Mouse (Mus musculus): Measurements from ENCODE around the gene Ift46. TPM values are rescaled to one million over a fixed set of nuclear protein-coding genes. Genes with fewer than 3 reads are reported as not detected.

The Ift46 gene
- polyA plus RNA-seq, 1 experiment = 74.9 TPM

DNA sequence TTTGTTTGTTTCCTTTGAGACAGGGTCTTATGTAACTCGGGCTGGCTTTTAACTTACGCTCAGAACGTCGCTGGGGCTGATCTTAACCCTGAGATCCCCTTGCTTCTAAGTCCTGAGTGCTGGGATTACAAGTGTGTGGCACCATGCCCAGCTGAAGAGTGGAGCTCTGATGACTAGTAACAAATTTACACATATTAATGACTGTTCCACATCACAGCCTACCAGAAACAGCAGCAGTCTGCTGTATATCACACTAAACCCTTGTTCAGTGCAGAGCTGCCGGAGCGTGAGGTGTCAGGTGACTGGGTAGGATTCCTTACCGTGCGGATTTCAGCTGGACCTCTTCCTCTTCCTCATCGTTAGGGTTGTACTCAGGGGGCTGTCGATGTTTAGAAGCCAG lies 42.6 kb downstream of the Ift46 start:
- TF ChIP-seq TCF3 (IDR thresholded peaks at IDR 0.05; ENCODE audit: insufficient read length, low read depth) (no peak), CEBPB (IDR thresholded peaks at IDR 0.05; ENCODE audit: insufficient read depth, poor library complexity, severe bottlenecking) (no peak), POLR2AphosphoS2 (IDR thresholded peaks at IDR 0.05; ENCODE audit: insufficient read length, low read depth) (no peak), POLR2A (IDR thresholded peaks at IDR 0.05; ENCODE audit: insufficient read length, low read depth) (no peak)
- Histone ChIP-seq H3K4me3 (no peak overlapping the region), H3K4me2 (ENCODE audit: low read depth) (no peak overlapping the region)

DNA sequence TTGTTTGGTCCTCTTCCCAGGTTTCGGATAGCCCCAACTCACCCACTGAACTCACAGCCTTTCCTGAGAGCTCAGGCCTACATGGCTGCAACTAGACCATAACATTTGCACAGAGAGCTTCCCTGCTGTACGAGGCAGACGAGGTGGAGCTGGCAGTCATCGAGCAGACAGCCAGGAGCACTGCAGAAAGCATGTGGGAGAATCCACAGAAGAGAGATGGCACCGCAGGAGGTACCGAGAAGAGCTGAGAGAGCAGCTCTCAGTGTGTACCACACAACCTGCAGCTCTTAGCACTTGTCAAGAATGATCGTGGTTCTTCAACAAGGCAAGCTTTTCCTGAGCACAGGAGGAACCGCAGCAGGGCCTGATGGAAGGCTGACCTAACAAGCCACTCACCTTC lies 46.5 kb downstream of the Ift46 start:
- Histone ChIP-seq H3K4me3 (no peak overlapping the region), H3K4me2 (ENCODE audit: low read depth) (no peak overlapping the region), H3K27me3 (ENCODE audit: control insufficient read depth, insufficient read depth, insufficient read length) (no peaks in the 10 kb centered on the region), H3K36me3 (ENCODE audit: control insufficient read depth, insufficient read depth) (peaks cover 51% of the 10 kb centered on the region), H3ac (ENCODE audit: control insufficient read depth, insufficient read length) (no peak overlapping the region), H3K79me2 (ENCODE audit: control insufficient read depth, insufficient read depth) (no peaks in the 10 kb centered on the region)
- TF ChIP-seq CEBPB (IDR thresholded peaks at IDR 0.05; ENCODE audit: insufficient read depth, poor library complexity, severe bottlenecking) (no peak), REST (IDR thresholded peaks at IDR 0.05; ENCODE audit: insufficient read depth, insufficient read length) (no peak), E2F4 (IDR thresholded peaks at IDR 0.05; ENCODE audit: insufficient read depth) (no peak), POLR2AphosphoS2 (IDR thresholded peaks at IDR 0.05; ENCODE audit: insufficient read length, low read depth) (no peak), SRF (IDR thresholded peaks at IDR 0.05; ENCODE audit: control insufficient read depth, insufficient read length, low read depth) (no peak), MYOG (IDR thresholded peaks at IDR 0.05; ENCODE audit: control insufficient read depth in 1 of 3, insufficient read depth in 1 of 3, insufficient read length in 2 of 3, low read depth in 2 of 3) (no peak), TCF3 (IDR thresholded peaks at IDR 0.05; ENCODE audit: insufficient read length, low read depth) (no peak), MYOD1 (IDR thresholded peaks at IDR 0.05; ENCODE audit: control insufficient read depth in 1 of 3, insufficient read length in 2 of 3, low read depth in 2 of 3) (no peak), USF1 (IDR thresholded peaks at IDR 0.05; ENCODE audit: low read depth) (no peak), POLR2A (IDR thresholded peaks at IDR 0.05; ENCODE audit: insufficient read length, low read depth) (no peak), TCF12 (IDR thresholded peaks at IDR 0.05; ENCODE audit: insufficient read depth, poor library complexity, severe bottlenecking) (no peak), MAX (IDR thresholded peaks at IDR 0.05; ENCODE audit: low read depth) (no peak)

More for the DNA sequence above, 42.6 kb downstream of the Ift46 start:
- Histone ChIP-seq H3K79me2 (ENCODE audit: control insufficient read depth, insufficient read depth) (no peaks in the 10 kb centered on the region), H3ac (ENCODE audit: control insufficient read depth, insufficient read length) (no peak overlapping the region), H3K27me3 (ENCODE audit: control insufficient read depth, insufficient read depth, insufficient read length) (no peaks in the 10 kb centered on the region), H3K36me3 (ENCODE audit: control insufficient read depth, insufficient read depth) (peaks cover 65% of the 10 kb centered on the region)

DNA sequence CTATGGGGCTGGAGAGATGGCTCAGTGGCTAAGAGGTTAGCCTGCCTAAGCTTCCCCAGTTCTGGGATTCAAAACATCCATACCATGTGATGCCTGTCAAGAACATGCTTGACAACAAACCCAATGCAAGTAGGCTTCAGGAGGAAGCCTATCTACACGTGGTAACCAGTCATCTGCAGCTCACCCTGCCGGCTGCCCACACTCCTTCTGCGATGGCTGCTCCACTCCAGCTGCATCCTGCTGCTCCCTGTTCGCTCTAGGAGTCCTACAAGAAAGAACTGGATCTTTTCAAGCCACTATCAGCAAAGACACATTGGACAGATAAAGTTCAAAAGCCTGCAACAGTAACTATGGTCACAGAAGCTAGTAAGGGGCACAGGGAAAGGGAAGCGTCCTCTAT lies 49.8 kb downstream of the Ift46 start:
- Histone ChIP-seq H3K36me3 (ENCODE audit: control insufficient read depth, insufficient read depth) (peaks cover 55% of the 10 kb centered on the region), H3K79me2 (ENCODE audit: control insufficient read depth, insufficient read depth) (no peaks in the 10 kb centered on the region), H3ac (ENCODE audit: control insufficient read depth, insufficient read length) (no peak overlapping the region), H3K4me2 (ENCODE audit: low read depth) (no peak overlapping the region), H3K27me3 (ENCODE audit: control insufficient read depth, insufficient read depth, insufficient read length) (no peaks in the 10 kb centered on the region), H3K4me3 (no peak overlapping the region)
- TF ChIP-seq E2F4 (IDR thresholded peaks at IDR 0.05; ENCODE audit: insufficient read depth) (no peak), MAX (IDR thresholded peaks at IDR 0.05; ENCODE audit: low read depth) (no peak), TCF3 (IDR thresholded peaks at IDR 0.05; ENCODE audit: insufficient read length, low read depth) (no peak), USF1 (IDR thresholded peaks at IDR 0.05; ENCODE audit: low read depth) (no peak), TCF12 (IDR thresholded peaks at IDR 0.05; ENCODE audit: insufficient read depth, poor library complexity, severe bottlenecking) (no peak), MYOG (IDR thresholded peaks at IDR 0.05; ENCODE audit: control insufficient read depth in 1 of 3, insufficient read depth in 1 of 3, insufficient read length in 2 of 3, low read depth in 2 of 3) (no peak), CEBPB (IDR thresholded peaks at IDR 0.05; ENCODE audit: insufficient read depth, poor library complexity, severe bottlenecking) (no peak), MYOD1 (IDR thresholded peaks at IDR 0.05; ENCODE audit: control insufficient read depth in 1 of 3, insufficient read length in 2 of 3, low read depth in 2 of 3) (no peak), SRF (IDR thresholded peaks at IDR 0.05; ENCODE audit: control insufficient read depth, insufficient read length, low read depth) (no peak), REST (IDR thresholded peaks at IDR 0.05; ENCODE audit: insufficient read depth, insufficient read length) (no peak), POLR2AphosphoS2 (IDR thresholded peaks at IDR 0.05; ENCODE audit: insufficient read length, low read depth) (no peak), POLR2A (IDR thresholded peaks at IDR 0.05; ENCODE audit: insufficient read length, low read depth) (no peak)

DNA sequence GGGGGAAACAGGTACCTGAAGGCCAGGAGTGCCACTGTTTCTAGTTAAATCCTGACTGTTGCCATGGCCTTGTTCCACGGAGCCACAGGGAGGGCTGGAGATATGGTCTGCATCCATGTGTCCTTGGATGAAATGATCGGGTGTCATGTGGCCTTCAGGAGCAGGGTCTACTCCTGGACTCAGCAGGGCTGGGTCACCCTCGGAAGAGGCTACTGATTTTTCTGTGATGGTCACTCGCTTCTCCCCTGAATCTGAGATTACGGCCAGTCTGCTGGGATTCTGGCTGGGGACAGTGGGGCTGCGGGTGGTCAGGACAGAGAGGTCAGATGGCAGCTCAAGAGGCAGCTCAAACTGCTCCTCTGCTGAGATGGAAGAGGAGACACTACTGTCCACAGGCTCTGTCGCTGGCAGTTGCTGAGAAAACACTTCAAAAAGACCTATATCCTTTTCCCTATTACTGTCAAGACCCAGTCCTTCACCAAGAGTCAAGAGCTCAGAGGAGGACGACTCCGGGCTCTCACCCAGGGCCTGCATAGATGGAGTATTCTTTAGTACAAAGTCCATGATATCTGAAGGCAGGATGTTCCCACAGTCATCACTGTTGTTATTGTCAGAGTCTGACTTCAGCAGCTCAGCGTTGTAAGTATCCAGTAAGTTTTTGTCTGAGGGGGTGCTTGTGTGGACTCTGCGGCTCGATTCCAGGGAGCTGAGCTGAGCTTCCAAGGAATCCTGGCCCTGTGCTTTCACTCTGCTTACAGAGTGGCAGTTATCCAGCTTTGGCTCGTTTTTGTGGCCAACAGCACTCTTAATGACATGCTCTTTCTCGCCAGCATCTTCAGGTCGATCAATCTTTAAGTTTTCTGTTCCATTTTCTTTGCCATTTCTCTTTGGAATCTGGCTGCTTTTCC lies 52.5 kb downstream of the Ift46 start:
- no peak for TF ChIP-seq CEBPB (IDR thresholded peaks at IDR 0.05; ENCODE audit: insufficient read depth, poor library complexity, severe bottlenecking)
- TF ChIP-seq MYOD1 (IDR thresholded peaks at IDR 0.05; ENCODE audit: control insufficient read depth in 1 of 3, insufficient read length in 2 of 3, low read depth in 2 of 3) = no peak
- TF ChIP-seq SRF (IDR thresholded peaks at IDR 0.05; ENCODE audit: control insufficient read depth, insufficient read length, low read depth) = no peak
- TF ChIP-seq MAX (IDR thresholded peaks at IDR 0.05; ENCODE audit: low read depth) = no peak
- TF ChIP-seq TCF12 (IDR thresholded peaks at IDR 0.05; ENCODE audit: insufficient read depth, poor library complexity, severe bottlenecking) = no peak
- TF ChIP-seq POLR2AphosphoS2 (IDR thresholded peaks at IDR 0.05; ENCODE audit: insufficient read length, low read depth) = no peak
- TF ChIP-seq POLR2A (IDR thresholded peaks at IDR 0.05; ENCODE audit: insufficient read length, low read depth) = no peak
- no peaks in the 10 kb centered on the region for H3K27me3 ChIP-seq (ENCODE audit: control insufficient read depth, insufficient read depth, insufficient read length)
- peaks cover 56% of the 10 kb centered on the region for H3K36me3 ChIP-seq (ENCODE audit: control insufficient read depth, insufficient read depth)
- no peak overlapping the region for H3K4me3 ChIP-seq
- no peak overlapping the region for H3ac ChIP-seq (ENCODE audit: control insufficient read depth, insufficient read length)
- no peak overlapping the region for H3K4me2 ChIP-seq (ENCODE audit: low read depth)
- H3K79me2 ChIP-seq (ENCODE audit: control insufficient read depth, insufficient read depth) = no peaks in the 10 kb centered on the region
